In the genomic region with DNA sequence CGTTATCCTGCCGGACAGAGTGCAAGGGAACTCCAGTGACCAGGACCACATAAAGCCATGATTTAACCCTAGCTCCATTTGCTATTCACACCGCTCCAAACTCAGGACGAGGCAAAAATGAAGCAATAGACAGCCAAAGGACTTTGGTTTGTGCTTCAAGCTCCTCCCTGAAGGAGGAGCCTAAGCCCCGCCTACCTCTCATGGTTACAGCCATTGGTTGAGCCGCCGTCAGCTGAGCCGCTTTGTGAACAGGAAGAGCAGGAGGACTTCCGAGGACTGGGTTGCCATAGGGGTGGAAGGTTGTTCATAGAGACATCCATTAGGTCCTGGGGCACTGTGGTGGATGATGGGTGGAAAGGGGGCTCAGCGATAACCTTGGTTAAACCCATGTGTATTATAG, we compare ENCODE assay signal across 27 mouse cellular contexts. TPM values are rescaled to one million over a fixed set of nuclear protein-coding genes. Genes with fewer than 3 reads are reported as not detected.
A peak's percentile ranks its signal among the peaks of the same experiment; 100 is the strongest.
DNase-seq lines count a peak whose midpoint lies in the region; ATAC-seq and TF ChIP-seq lines count a peak whose summit lies in the region.
"Had no signal": no experiment of that assay in that cellular context is flagged by ENCODE, and none has a peak within 500 bp of the region (broad histone marks: within the 10 kb centered on the region; RNA-seq: fewer than 3 reads in every experiment).

No protein-coding gene starts in this region.

- no peak for TF ChIP-seq POLR2A in ES-Bruce4 (IDR thresholded peaks at IDR 0.05; ENCODE audit: insufficient read depth, low read length)
- TF ChIP-seq POLR2A in kidney, adult 2 months (IDR thresholded peaks at IDR 0.05; ENCODE audit: low read depth, low read length) = no peak

- WGBS in liver, postnatal 0 days (ENCODE audit: insufficient replicate concordance) = 70% methylated on average over 10 of the region's 10 CpGs
- WGBS in kidney, adult 2 months = 78% methylated on average over 10 of the region's 10 CpGs

- DNase-seq in liver, postnatal 0 days = no peak
- DNase-seq in liver (no peak), R1 (ENCODE audit: low read depth, low spot score) (peak; percentile 95)
- DNase-seq in kidney, adult 2 months = no peak
- DNase-seq in spleen, adult 18-20 months = no peak
- DNase-seq: adrenal gland, adult 8-10 months; adrenal gland, postnatal 25 days; cerebellum, adult 11-12 months; cerebellum, adult 8-10 months; forebrain, postnatal 0 days; gastrocnemius, postnatal 25 days; heart, adult 18-20 months; heart, postnatal 10 days; heart, postnatal 36 days had no signal

- H3K4me2 ChIP-seq in liver, postnatal 0 days (ENCODE audit: low read depth, low read length) = no peak overlapping the region
- H3K4me2 ChIP-seq: heart, embryonic 12.5 days; heart, embryonic 15.5 days; hindbrain, embryonic 14.5 days had no signal

- no peaks in the 10 kb centered on the region for H3K9me3 ChIP-seq in liver, postnatal 0 days (ENCODE audit: low read length)
- no peaks in the 10 kb centered on the region for H3K9me3 ChIP-seq in ES-Bruce4 (replicated peaks; ENCODE audit: control insufficient read depth, insufficient read depth, low read length, poor library complexity, severe bottlenecking)
- H3K9me3 ChIP-seq: heart, embryonic 12.5 days; heart, embryonic 15.5 days; hindbrain, embryonic 10.5 days had no signal

- H3K36me3 ChIP-seq in liver, postnatal 0 days (replicated peaks; ENCODE audit: insufficient read depth, low read length) = no peaks in the 10 kb centered on the region
- no peaks in the 10 kb centered on the region for H3K36me3 ChIP-seq in ES-Bruce4 (ENCODE audit: control insufficient read depth, insufficient read depth, low read length, poor library complexity, severe bottlenecking)
- H3K36me3 ChIP-seq in kidney, adult 2 months (ENCODE audit: control insufficient read depth, insufficient read depth, low read length) = no peaks in the 10 kb centered on the region
- H3K36me3 ChIP-seq: G1E; heart, embryonic 12.5 days; heart, embryonic 15.5 days had no signal

- H3K4me3 ChIP-seq in liver, postnatal 0 days (ENCODE audit: low read depth, low read length) = no peak overlapping the region
- H3K4me3 ChIP-seq in ES-Bruce4 (ENCODE audit: low read depth, low read length) = peak overlapping the region; percentile 50
- H3K4me3 ChIP-seq in kidney, adult 2 months (ENCODE audit: insufficient read depth, low read depth, low read length) = no peak overlapping the region
- H3K4me3 ChIP-seq: heart, embryonic 12.5 days; heart, embryonic 15.5 days; hindbrain, embryonic 10.5 days had no signal

- no peaks in the 10 kb centered on the region for H3K27me3 ChIP-seq in liver, postnatal 0 days (ENCODE audit: insufficient read depth, low read length)
- H3K27me3 ChIP-seq in ES-Bruce4 (ENCODE audit: control insufficient read depth, insufficient read depth, low read length, poor library complexity, severe bottlenecking) = no peaks in the 10 kb centered on the region
- H3K27me3 ChIP-seq in kidney, adult 2 months (replicated peaks; ENCODE audit: control insufficient read depth, insufficient read depth, low read length) = no peaks in the 10 kb centered on the region
- H3K27me3 ChIP-seq: heart, embryonic 12.5 days; heart, embryonic 15.5 days had no signal

- no peak overlapping the region for H3K9ac ChIP-seq in liver, postnatal 0 days (replicated peaks)
- 0 out of 2 replicates have a peak overlapping the region, but pooled peaks have one; percentile 27 for H3K9ac ChIP-seq in ES-Bruce4 (ENCODE audit: low read depth, poor library complexity, severe bottlenecking)
- H3K9ac ChIP-seq: forebrain, postnatal 0 days; heart, embryonic 12.5 days; heart, embryonic 15.5 days; hindbrain, embryonic 14.5 days had no signal

- no peak for TF ChIP-seq CTCF in liver, postnatal 0 days (IDR thresholded peaks at IDR 0.05; ENCODE audit: low read depth)
- no peak for TF ChIP-seq CTCF in ES-Bruce4 (IDR thresholded peaks at IDR 0.05; ENCODE audit: low read depth, low read length)
- no peak for TF ChIP-seq CTCF in kidney, adult 2 months (conservative IDR thresholded peaks at IDR 0.05; ENCODE audit: insufficient read depth, insufficient read length, low read depth, low read length)

- 0 out of 2 replicates have a peak, but pooled peaks have one; percentile 12 for ATAC-seq in liver, postnatal 0 days
- ATAC-seq: activated CD4-positive, CD25-positive, alpha-beta regulatory T cell, adult 4 months; forebrain, embryonic 14.5 days; forebrain, postnatal 0 days; intestine, postnatal 0 days; Patski had no signal

- no peaks in the 10 kb centered on the region for H3K4me1 ChIP-seq in liver, postnatal 0 days (ENCODE audit: insufficient read depth)
- no peaks in the 10 kb centered on the region for H3K4me1 ChIP-seq in ES-Bruce4 (ENCODE audit: control insufficient read depth, insufficient read depth, low read length)
- no peaks in the 10 kb centered on the region for H3K4me1 ChIP-seq in kidney, adult 2 months (ENCODE audit: control insufficient read depth, insufficient read depth, low read length)
- H3K4me1 ChIP-seq: heart, embryonic 15.5 days had no signal

- no peak for TF ChIP-seq EP300 in liver, postnatal 0 days (IDR thresholded peaks at IDR 0.05; ENCODE audit: low read depth)
- TF ChIP-seq EP300 in ES-Bruce4 (IDR thresholded peaks at IDR 0.05; ENCODE audit: insufficient read depth, low read depth, low read length) = no peak

- no peak overlapping the region for H3K27ac ChIP-seq in liver, postnatal 0 days (ENCODE audit: low read depth)
- no peak overlapping the region for H3K27ac ChIP-seq in ES-Bruce4 (ENCODE audit: insufficient read depth, low read length)
- H3K27ac ChIP-seq in kidney, adult 2 months (ENCODE audit: insufficient read depth, low read depth, low read length) = no peak overlapping the region
- H3K27ac ChIP-seq: heart, embryonic 15.5 days; hindbrain, embryonic 10.5 days; hindbrain, embryonic 14.5 days had no signal

RNA-seq across cellular contexts. Expression of a gene that starts 34.7 kb away (rescaled TPM):
- 0.45 and 0.49 TPM in 2 replicates for polyA plus RNA-seq in liver, postnatal 0 days (2015; fragmentation: Nextera tagmentation; extraction: Ambion mirVana)
- 11.7 and 12.6 TPM in 2 replicates for polyA plus RNA-seq in ES-Bruce4 (2011; ENCODE audit: insufficient read depth, insufficient read length, low read depth, missing spikeins)
- polyA plus RNA-seq in kidney, adult 2 months (2012; rRNA removed) = 3.5 and 3.9 TPM in 2 replicates
- polyA plus RNA-seq: activated CD4-positive, CD25-positive, alpha-beta regulatory T cell, adult 4 months; G1E had no signal

RNA-seq across cellular contexts. Expression of a gene that starts 49.1 kb away (rescaled TPM):
- not detected in 2 replicates for polyA plus RNA-seq in liver, postnatal 0 days (2015; fragmentation: Nextera tagmentation; extraction: Ambion mirVana)
- 0.76 and 0.97 TPM in 2 replicates for polyA plus RNA-seq in ES-Bruce4 (2011; ENCODE audit: insufficient read depth, insufficient read length, low read depth, missing spikeins)
- polyA plus RNA-seq in kidney, adult 2 months (2012; rRNA removed) = not detected in 2 replicates
- polyA plus RNA-seq: activated CD4-positive, CD25-positive, alpha-beta regulatory T cell, adult 4 months; forebrain, embryonic 14.5 days; forebrain, postnatal 0 days; frontal cortex, adult 2 months; G1E; gonadal fat pad, adult 2 months; heart, embryonic 12.5 days; heart, embryonic 15.5 days; hindbrain, embryonic 10.5 days; hindbrain, embryonic 14.5 days; intestine, embryonic 14.5 days; intestine, postnatal 0 days; Patski had no signal

RNA-seq across cellular contexts. Expression of a gene that starts 54.8 kb away (rescaled TPM):
- 2.7 and 3.1 TPM in 2 replicates for polyA plus RNA-seq in liver, postnatal 0 days (2015; fragmentation: Nextera tagmentation; extraction: Ambion mirVana)
- polyA plus RNA-seq in ES-Bruce4 (2011; ENCODE audit: insufficient read depth, insufficient read length, low read depth, missing spikeins) = 14.2 and 15.2 TPM in 2 replicates
- polyA plus RNA-seq in kidney, adult 2 months (2012; rRNA removed) = 14.3 and 15.0 TPM in 2 replicates
- polyA plus RNA-seq: G1E had no signal
